Mouse (Mus musculus): ENCODE results near the gene Msi2. TPM values are rescaled to one million over a fixed set of nuclear protein-coding genes. Genes with fewer than 3 reads are reported as not detected.

Gene Msi2
- polyA plus RNA-seq, 1 experiment from 2014 or later = 25.3 TPM

- no peak for DNase-seq (ENCODE audit: low spot score)
- H3K27me3 ChIP-seq (ENCODE audit: low read depth, poor library complexity, severe bottlenecking) = peaks cover 16% of the 10 kb centered on the region; the same call in 1 of the 2 replicates
- WGBS = 90% methylated on average over 6 of the region's 6 CpGs
- H3K4me3 ChIP-seq = no peak overlapping the region
- peaks cover 52% of the 10 kb centered on the region for H3K4me1 ChIP-seq
- H3K27ac ChIP-seq (replicated peaks) = no peak overlapping the region
- no peaks in the 10 kb centered on the region for H3K9me3 ChIP-seq (replicated peaks)
- peaks cover 86% of the 10 kb centered on the region for H3K36me3 ChIP-seq
Observed at GRCm38 (mm10) chr11:88449180-88449579, 269.1 kb downstream of the Msi2 start.

GRCm38 (mm10) chr11:88448571-88448970, 269.7 kb downstream of the Msi2 start:
- H3K27me3 ChIP-seq (ENCODE audit: low read depth, poor library complexity, severe bottlenecking) = peaks cover 10% of the 10 kb centered on the region; the same call in 1 of the 2 replicates
- H3K4me3 ChIP-seq = no peak overlapping the region
- DNase-seq (ENCODE audit: low spot score) = no peak
- peaks cover 50% of the 10 kb centered on the region for H3K4me1 ChIP-seq
- H3K9me3 ChIP-seq (replicated peaks) = no peaks in the 10 kb centered on the region
- no peak overlapping the region for H3K27ac ChIP-seq (replicated peaks)
- WGBS = 83% methylated on average over 3 of the region's 3 CpGs
- H3K36me3 ChIP-seq = peaks cover 88% of the 10 kb centered on the region

DNA sequence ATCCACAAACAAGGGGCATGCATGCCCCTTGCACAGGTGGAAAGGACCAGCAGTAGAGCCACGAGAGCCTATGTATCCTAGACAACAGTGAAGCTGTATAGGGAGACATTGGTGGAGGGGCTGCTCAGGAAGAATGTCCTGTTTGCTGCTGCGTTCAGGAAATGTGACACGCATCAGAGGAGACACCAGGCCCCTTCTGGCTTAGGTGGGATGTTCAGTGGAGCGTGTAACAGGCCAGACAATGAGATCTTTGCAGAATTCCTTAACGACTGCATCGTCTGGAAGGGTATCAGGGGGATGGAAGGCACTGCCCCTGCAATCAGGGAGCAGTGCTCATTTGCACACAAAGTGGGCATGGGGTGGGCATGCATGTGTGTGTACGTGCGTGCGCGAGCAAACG, 271.0 kb downstream of the Msi2 start:
- DNase-seq (ENCODE audit: low spot score) = peak; percentile 34
- H3K4me1 ChIP-seq = peaks cover 60% of the 10 kb centered on the region

GRCm38 (mm10) chr11:88443905-88444304, 274.4 kb downstream of the Msi2 start:
- H3K4me1 ChIP-seq = peaks cover 75% of the 10 kb centered on the region
- peaks cover 86% of the 10 kb centered on the region for H3K36me3 ChIP-seq
- no peaks in the 10 kb centered on the region for H3K9me3 ChIP-seq (replicated peaks)
- no peak for DNase-seq (ENCODE audit: low spot score)
- 92% methylated on average over 14 of the region's 14 CpGs for WGBS
- 0 out of 2 replicates have a peak overlapping the region, but pooled peaks have one; percentile 7 for H3K27ac ChIP-seq (replicated peaks)
- H3K4me3 ChIP-seq = no peak overlapping the region
- H3K27me3 ChIP-seq (ENCODE audit: low read depth, poor library complexity, severe bottlenecking) = no peaks in the 10 kb centered on the region

More for the DNA sequence above, 271.0 kb downstream of the Msi2 start:
- Histone ChIP-seq H3K36me3 (peaks cover 95% of the 10 kb centered on the region), H3K9me3 (replicated peaks) (no peaks in the 10 kb centered on the region), H3K27me3 (ENCODE audit: low read depth, poor library complexity, severe bottlenecking) (no peaks in the 10 kb centered on the region; the same call in 1 of the 2 replicates), H3K4me3 (no peak overlapping the region), H3K27ac (replicated peaks) (peak overlapping the region; percentile 63)
- 46% methylated on average over 11 of the region's 11 CpGs for WGBS

DNA sequence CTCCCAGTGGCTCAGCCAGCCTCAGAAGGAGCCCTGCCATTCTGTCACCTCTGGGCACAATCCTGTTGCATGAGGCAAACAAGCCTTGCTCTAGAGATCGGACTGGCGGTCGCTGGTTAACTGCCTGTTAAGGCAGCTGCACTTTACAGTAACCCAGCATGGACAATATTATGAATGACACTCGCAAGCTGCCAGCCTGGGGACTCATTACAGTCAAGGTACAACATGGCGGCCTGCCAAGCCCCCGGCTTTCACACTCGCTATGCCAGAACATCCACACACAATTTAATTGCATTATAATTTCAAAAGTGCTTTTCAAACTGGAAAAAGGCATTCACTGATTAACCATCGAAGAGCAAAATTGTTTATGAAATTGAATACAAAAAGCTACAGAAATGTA, 275.0 kb downstream of the Msi2 start:
- Histone ChIP-seq H3K9me3 (replicated peaks) (no peaks in the 10 kb centered on the region), H3K27ac (replicated peaks) (no peak overlapping the region; the same call in 1 of the 2 replicates), H3K4me3 (no peak overlapping the region), H3K27me3 (ENCODE audit: low read depth, poor library complexity, severe bottlenecking) (no peaks in the 10 kb centered on the region), H3K36me3 (peaks cover 87% of the 10 kb centered on the region), H3K4me1 (peaks cover 75% of the 10 kb centered on the region)
- 94% methylated on average over 8 of the region's 8 CpGs for WGBS
- no peak for DNase-seq (ENCODE audit: low spot score)

DNA sequence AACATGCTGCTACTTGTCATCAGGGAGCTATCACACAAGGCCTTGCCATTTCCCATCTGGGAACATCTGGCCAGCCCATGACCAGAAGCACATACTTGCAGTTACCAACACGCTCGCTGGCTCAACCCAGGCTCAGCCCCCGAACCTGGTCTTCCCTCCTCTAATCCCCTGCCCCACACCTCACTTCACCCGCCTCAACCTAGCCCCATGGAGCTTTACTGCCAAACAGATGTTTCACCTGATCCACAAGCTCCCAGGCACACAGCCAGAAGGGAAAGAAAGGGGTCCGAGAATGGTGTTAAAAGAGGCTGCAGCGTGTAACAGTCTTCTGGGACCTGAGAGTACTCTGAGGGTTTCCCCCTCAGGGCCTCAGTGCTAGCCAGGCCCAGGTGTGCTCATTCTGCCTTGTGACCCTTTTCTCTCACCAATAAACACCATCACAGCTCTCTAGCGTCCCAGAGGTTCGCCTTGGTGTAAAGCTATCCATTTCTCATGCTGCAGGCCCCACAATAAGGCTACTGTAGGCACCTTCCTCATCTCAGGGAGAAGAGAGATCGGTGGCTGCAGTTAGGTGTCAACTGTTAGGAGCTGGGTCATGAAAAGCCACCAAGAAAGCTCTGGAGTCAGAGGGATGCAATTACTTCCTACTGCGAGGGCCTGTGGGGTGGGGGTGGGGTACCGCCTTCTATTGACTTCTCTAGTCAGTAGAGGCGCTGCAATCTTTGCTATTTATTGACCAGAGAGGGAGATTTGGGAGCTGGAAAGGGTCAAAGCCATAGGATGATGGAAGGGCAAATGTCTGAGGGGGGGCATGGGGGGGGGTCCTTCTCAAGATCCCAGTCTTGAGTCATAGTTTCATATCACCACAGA, 276.2 kb downstream of the Msi2 start:
- Histone ChIP-seq H3K36me3 (peaks cover 75% of the 10 kb centered on the region), H3K27ac (replicated peaks) (peak overlapping the region; percentile 61), H3K4me1 (peaks cover 67% of the 10 kb centered on the region), H3K9me3 (replicated peaks) (no peaks in the 10 kb centered on the region), H3K4me3 (no peak overlapping the region), H3K27me3 (ENCODE audit: low read depth, poor library complexity, severe bottlenecking) (no peaks in the 10 kb centered on the region)
- DNase-seq (ENCODE audit: low spot score) = no peak
- WGBS = 71% methylated on average over 12 of the region's 12 CpGs

DNA sequence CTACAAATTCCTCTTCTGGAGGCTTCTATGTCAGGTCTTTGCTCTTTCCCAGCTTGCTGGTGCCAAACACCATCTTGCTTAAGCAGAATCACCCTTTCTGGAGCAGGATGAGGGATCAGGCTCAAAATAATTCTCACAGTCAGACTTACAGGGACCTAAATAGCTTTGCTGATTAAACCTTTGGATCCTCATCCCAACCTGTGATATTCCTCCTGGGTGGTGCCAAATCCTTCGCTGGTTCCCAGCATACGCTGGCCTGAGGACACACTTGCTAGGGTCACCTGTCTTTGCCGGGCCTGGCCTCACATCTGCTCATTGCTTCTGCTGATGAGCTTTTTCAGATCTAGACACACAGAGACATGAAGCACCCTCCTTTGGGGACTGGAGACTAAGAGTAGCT, 279.7 kb downstream of the Msi2 start:
- Histone ChIP-seq H3K4me1 (peaks cover 71% of the 10 kb centered on the region), H3K36me3 (peaks cover 53% of the 10 kb centered on the region), H3K9me3 (replicated peaks) (no peaks in the 10 kb centered on the region), H3K27ac (replicated peaks) (peak overlapping the region; percentile 53), H3K4me3 (no peak overlapping the region), H3K27me3 (ENCODE audit: low read depth, poor library complexity, severe bottlenecking) (no peaks in the 10 kb centered on the region)
- WGBS = 81% methylated on average over 3 of the region's 3 CpGs
- DNase-seq (ENCODE audit: low spot score) = no peak

DNA sequence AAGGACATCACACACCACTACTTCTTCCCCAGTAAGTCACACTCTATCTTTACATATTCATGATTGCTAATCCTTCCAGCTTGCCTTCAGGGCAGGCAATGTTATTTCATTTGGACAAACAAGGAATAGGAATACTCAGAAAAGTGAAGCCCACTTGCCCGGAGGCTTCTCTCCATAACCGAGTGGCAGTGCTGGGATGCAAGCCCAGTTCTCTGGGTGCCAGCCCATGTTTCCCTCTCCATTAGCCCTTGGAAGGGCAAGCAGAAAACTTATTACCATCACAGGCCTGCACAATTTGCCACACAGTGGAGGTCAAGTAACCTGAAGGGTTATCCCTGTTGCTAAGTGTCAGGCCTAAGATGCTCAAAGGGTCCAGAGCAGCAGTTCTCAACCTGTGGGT, 281.7 kb downstream of the Msi2 start:
- no peak for DNase-seq (ENCODE audit: low spot score)
- 81% methylated on average over 2 of the region's 2 CpGs for WGBS
- peaks cover 57% of the 10 kb centered on the region for H3K4me1 ChIP-seq
- H3K27me3 ChIP-seq (ENCODE audit: low read depth, poor library complexity, severe bottlenecking) = no peaks in the 10 kb centered on the region
- H3K36me3 ChIP-seq = peaks cover 33% of the 10 kb centered on the region
- no peaks in the 10 kb centered on the region for H3K9me3 ChIP-seq (replicated peaks)
- no peak overlapping the region for H3K4me3 ChIP-seq
- peak overlapping the region; percentile 52; the same call in 1 of the 2 replicates for H3K27ac ChIP-seq (replicated peaks)

GRCm38 (mm10) chr11:88435543-88435942, 282.8 kb downstream of the Msi2 start:
- 87% methylated on average over 6 of the region's 6 CpGs for WGBS
- peak overlapping the region; percentile 52; the same call in 1 of the 2 replicates for H3K27ac ChIP-seq (replicated peaks)
- H3K36me3 ChIP-seq = peaks cover 27% of the 10 kb centered on the region
- H3K4me1 ChIP-seq = peaks cover 56% of the 10 kb centered on the region
- no peaks in the 10 kb centered on the region for H3K9me3 ChIP-seq (replicated peaks)
- no peak for DNase-seq (ENCODE audit: low spot score)
- no peaks in the 10 kb centered on the region for H3K27me3 ChIP-seq (ENCODE audit: low read depth, poor library complexity, severe bottlenecking)
- H3K4me3 ChIP-seq = no peak overlapping the region

- Histone ChIP-seq H3K4me3 (no peak overlapping the region), H3K27ac (replicated peaks) (peak overlapping the region; percentile 69), H3K4me1 (peaks cover 42% of the 10 kb centered on the region), H3K36me3 (peaks cover 26% of the 10 kb centered on the region), H3K27me3 (ENCODE audit: low read depth, poor library complexity, severe bottlenecking) (no peaks in the 10 kb centered on the region), H3K9me3 (replicated peaks) (no peaks in the 10 kb centered on the region)
- no peak for DNase-seq (ENCODE audit: low spot score)
- WGBS = 87% methylated on average over 22 of the region's 22 CpGs
Observed at GRCm38 (mm10) chr11:88431363-88432269, 286.7 kb downstream of the Msi2 start.

DNA sequence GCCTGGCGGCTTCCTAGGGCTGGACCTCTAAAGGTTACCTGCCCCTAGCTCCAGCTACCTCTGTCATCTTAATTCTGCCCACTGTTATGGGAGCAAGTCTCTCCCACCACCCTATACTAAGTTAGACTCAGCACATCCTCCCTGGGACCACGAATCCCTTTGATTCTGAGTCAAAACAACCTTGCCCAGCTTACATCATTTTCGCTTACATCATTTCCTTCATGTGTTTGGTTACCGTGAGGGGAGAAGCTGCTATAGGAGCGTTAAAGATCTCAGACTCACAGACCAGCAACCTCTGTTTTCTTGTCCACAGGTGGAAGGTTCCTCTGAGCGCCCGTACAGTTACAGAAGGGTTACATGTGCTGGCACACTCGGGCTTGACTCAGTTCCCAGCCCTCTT, 288.0 kb downstream of the Msi2 start:
- Histone ChIP-seq H3K27me3 (ENCODE audit: low read depth, poor library complexity, severe bottlenecking) (no peaks in the 10 kb centered on the region), H3K36me3 (peaks cover 25% of the 10 kb centered on the region), H3K27ac (replicated peaks) (peak overlapping the region; percentile 63; the same call in 1 of the 2 replicates), H3K4me3 (no peak overlapping the region), H3K4me1 (peaks cover 42% of the 10 kb centered on the region), H3K9me3 (replicated peaks) (no peaks in the 10 kb centered on the region)
- DNase-seq (ENCODE audit: low spot score) = no peak
- WGBS = 95% methylated on average over 8 of the region's 8 CpGs

DNA sequence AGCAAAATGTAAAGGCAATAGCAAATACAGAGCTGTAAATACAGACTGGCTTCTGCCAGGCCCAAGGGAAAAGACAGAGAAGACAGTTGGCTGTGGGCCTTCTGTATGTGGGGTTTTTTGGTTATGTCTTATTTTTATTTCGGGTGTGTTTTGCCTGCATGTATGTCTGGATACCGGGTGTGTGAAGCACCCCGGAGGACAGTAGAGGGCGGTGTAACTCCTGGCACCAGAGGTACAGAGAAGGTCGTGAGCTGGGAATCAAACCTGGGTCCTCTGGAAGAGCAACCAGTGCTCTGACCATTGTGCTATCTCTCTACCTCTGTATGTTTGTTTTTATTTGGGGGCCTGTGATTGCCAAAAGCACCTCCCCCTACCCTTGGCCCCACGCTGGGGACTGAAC, 288.6 kb downstream of the Msi2 start:
- WGBS = 95% methylated on average over 6 of the region's 6 CpGs
- no peak for DNase-seq (ENCODE audit: low spot score)
- H3K4me1 ChIP-seq = peaks cover 49% of the 10 kb centered on the region

More for the DNA sequence above, 288.6 kb downstream of the Msi2 start:
- Histone ChIP-seq H3K27me3 (ENCODE audit: low read depth, poor library complexity, severe bottlenecking) (no peaks in the 10 kb centered on the region), H3K27ac (replicated peaks) (no peak overlapping the region; the same call in 1 of the 2 replicates), H3K9me3 (replicated peaks) (no peaks in the 10 kb centered on the region), H3K4me3 (no peak overlapping the region), H3K36me3 (peaks cover 25% of the 10 kb centered on the region)
